Comparison of ENCODE assay signal across 11 mouse cellular contexts in genomic region chr4:155069191-155069590, GRCm38 (mm10). TPM values are rescaled to one million over a fixed set of nuclear protein-coding genes. Genes with fewer than 3 reads are reported as not detected.
A peak's percentile ranks its signal among the peaks of the same experiment; 100 is the strongest.
DNase-seq lines count a peak whose midpoint lies in the region; ATAC-seq and TF ChIP-seq lines count a peak whose summit lies in the region.
"Had no signal": no experiment of that assay in that cellular context is flagged by ENCODE, and none has a peak within 500 bp of the region (broad histone marks: within the 10 kb centered on the region; RNA-seq: fewer than 3 reads in every experiment).

No protein-coding gene starts in this region.

- H3K4me2 ChIP-seq in lung, embryonic 14.5 days = no peak overlapping the region
- H3K4me2 ChIP-seq: liver, embryonic 15.5 days had no signal

- no peak for DNase-seq in heart, adult 2 months
- no peak for DNase-seq in heart, postnatal 36 days
- peak; percentile 50 for DNase-seq in lung, embryonic 14.5 days
- no peak for DNase-seq in lung, postnatal 25 days (ENCODE audit: low spot score)
- peak; percentile 54 for DNase-seq in MEL (ENCODE audit: low read depth, low spot score)
- peak; percentile 69 for DNase-seq in cerebellum, postnatal 36 days
- DNase-seq in right cerebral cortex, postnatal 10 days (ENCODE audit: low spot score in 2 of 2) = no peak
- DNase-seq: adrenal gland, postnatal 25 days had no signal

- intact Hi-C loops in heart, adult 2 months (cut with DNase I) = no loop called here
- intact Hi-C loops in heart, postnatal 36 days (cut with DNase I) = loop anchor here (5.0 kb wide), 1 partner anchor 107 kb away; the partner anchor contains the start of genes Hes5 and Pank4

- peaks cover 11% of the 10 kb centered on the region for H3K4me1 ChIP-seq in heart, adult 2 months (ENCODE audit: control insufficient read depth, insufficient read depth, low read length)
- H3K4me1 ChIP-seq in lung, embryonic 14.5 days (ENCODE audit: insufficient read depth) = peaks cover 3% of the 10 kb centered on the region; the same call in 1 of the 2 replicates
- H3K4me1 ChIP-seq in MEL (ENCODE audit: control insufficient read depth in 1 of 2, insufficient read depth in 2 of 2, low read length in 2 of 2) = peaks cover 0 to 8% of the 10 kb centered on the region in 2 experiments; a peak in 1 of 4 replicates

- TF ChIP-seq EP300 in heart, adult 2 months (IDR thresholded peaks at IDR 0.05; ENCODE audit: insufficient read depth, low read depth, low read length) = 0 out of 2 replicates have a peak, but pooled peaks have one; percentile 22
- no peak for TF ChIP-seq EP300 in MEL (IDR thresholded peaks at IDR 0.05; ENCODE audit: low read depth in 1 of 2, low read length in 2 of 2)

- 83% methylated on average over 6 of the region's 6 CpGs for WGBS in heart, adult 2 months
- 79% methylated on average over 6 of the region's 6 CpGs for WGBS in lung, embryonic 14.5 days

- H3K36me3 ChIP-seq in heart, adult 2 months (ENCODE audit: control insufficient read depth, insufficient read depth, low read length) = no peaks in the 10 kb centered on the region
- peaks cover 59% of the 10 kb centered on the region for H3K36me3 ChIP-seq in lung, embryonic 14.5 days (ENCODE audit: insufficient read depth)
- peaks cover 2 to 7% of the 10 kb centered on the region in 2 experiments; a peak in 3 of 4 replicates for H3K36me3 ChIP-seq in MEL (ENCODE audit: control insufficient read depth in 1 of 2, insufficient read depth in 2 of 2, low read length in 2 of 2)

- TF ChIP-seq RAD21 in MEL (IDR thresholded peaks at IDR 0.05; ENCODE audit: low read depth, low read length) = peak; percentile 9

- no peak for ATAC-seq in lung, embryonic 14.5 days (ENCODE audit: insufficient read depth)
- no peak for ATAC-seq in erythroid progenitor cell, adult 5-6 weeks (replicated peaks; ENCODE audit: low FRiP score, poor library complexity, severe bottlenecking)
- ATAC-seq: inflammation-experienced regulatory T-cells, adult 6 months had no signal

- no peaks in the 10 kb centered on the region for H3K9me3 ChIP-seq in lung, embryonic 14.5 days (ENCODE audit: low read depth, low read length)
- no peaks in the 10 kb centered on the region for H3K9me3 ChIP-seq in MEL (replicated peaks; ENCODE audit: insufficient read depth, low read length)
- H3K9me3 ChIP-seq: liver, embryonic 15.5 days had no signal

- H3K27me3 ChIP-seq in heart, adult 2 months (ENCODE audit: control insufficient read depth, insufficient read depth, low read length) = no peaks in the 10 kb centered on the region
- no peaks in the 10 kb centered on the region for H3K27me3 ChIP-seq in lung, embryonic 14.5 days (ENCODE audit: insufficient read depth, low read length)
- H3K27me3 ChIP-seq in MEL (ENCODE audit: control insufficient read depth in 1 of 2, insufficient read depth in 2 of 2, low read length in 2 of 2) = no peaks in the 10 kb centered on the region
- H3K27me3 ChIP-seq: liver, embryonic 15.5 days had no signal

- no peak overlapping the region for H3K27ac ChIP-seq in heart, adult 2 months
- no peak overlapping the region for H3K27ac ChIP-seq in lung, embryonic 14.5 days (ENCODE audit: low read depth)
- H3K27ac ChIP-seq in MEL (ENCODE audit: control insufficient read depth, low read depth, low read length) = no peak overlapping the region
- H3K27ac ChIP-seq: liver, embryonic 15.5 days had no signal

- peak; percentile 39 for TF ChIP-seq CTCF in heart, adult 2 months (IDR thresholded peaks at IDR 0.05)
- TF ChIP-seq CTCF in lung, embryonic 14.5 days (IDR thresholded peaks at IDR 0.05; ENCODE audit: low read depth) = peak; percentile 52
- peak; percentile 34 to 59 (median 52) for TF ChIP-seq CTCF in MEL (IDR thresholded peaks at IDR 0.05 in 2 of 3, conservative IDR thresholded peaks at IDR 0.05 in 1 of 3; ENCODE audit: control insufficient read depth in 1 of 3, insufficient read depth in 1 of 3, low read depth in 2 of 3, low read length in 3 of 3, poor library complexity in 1 of 3, severe bottlenecking in 1 of 3)

- H3K4me3 ChIP-seq in heart, adult 2 months = no peak overlapping the region
- H3K4me3 ChIP-seq in lung, embryonic 14.5 days (ENCODE audit: low read depth, low read length) = no peak overlapping the region
- no peak overlapping the region for H3K4me3 ChIP-seq in MEL (ENCODE audit: control insufficient read depth in 1 of 2, insufficient read depth in 1 of 2, low read depth in 2 of 2, low read length in 2 of 2)
- H3K4me3 ChIP-seq: liver, embryonic 15.5 days had no signal

- H3K9ac ChIP-seq in heart, adult 2 months (ENCODE audit: low read depth, low read length) = no peak overlapping the region
- no peak overlapping the region for H3K9ac ChIP-seq in lung, embryonic 14.5 days
- H3K9ac ChIP-seq in MEL (ENCODE audit: control insufficient read depth, low read depth, low read length, poor library complexity, severe bottlenecking) = no peak overlapping the region
- H3K9ac ChIP-seq: liver, embryonic 15.5 days had no signal

- no peaks in the 10 kb centered on the region for H3K79me2 ChIP-seq in heart, adult 2 months (replicated peaks; ENCODE audit: control insufficient read depth, insufficient read depth, low read length)
- H3K79me2 ChIP-seq in MEL (ENCODE audit: control insufficient read depth, insufficient read depth, low read length, poor library complexity) = peaks cover 9% of the 10 kb centered on the region

- TF ChIP-seq POLR2A in heart, adult 2 months (IDR thresholded peaks at IDR 0.05; ENCODE audit: insufficient read depth, low read depth, low read length) = no peak
- TF ChIP-seq POLR2A in MEL (IDR thresholded peaks at IDR 0.05; ENCODE audit: control insufficient read depth in 1 of 2, insufficient read depth in 1 of 2, low read depth in 1 of 2, low read length in 2 of 2, poor library complexity in 1 of 2) = no peak

TF ChIP-seq in MEL, 35 proteins besides CTCF, POLR2A, EP300 and RAD21 (continues in another document):
- no peak for TF ChIP-seq ELF1 (IDR thresholded peaks at IDR 0.05; ENCODE audit: low read depth, low read length)
- no peak for TF ChIP-seq ZMIZ1 (IDR thresholded peaks at IDR 0.05; ENCODE audit: low read depth, low read length)
- TF ChIP-seq SMC3 (IDR thresholded peaks at IDR 0.05; ENCODE audit: low read depth, low read length) = peak; percentile 45
- no peak for TF ChIP-seq BHLHE40 (IDR thresholded peaks at IDR 0.05; ENCODE audit: borderline replicate concordance, low read depth, low read length)
- no peak for TF ChIP-seq RCOR1 (IDR thresholded peaks at IDR 0.05; ENCODE audit: low read depth, low read length)
- TF ChIP-seq ZC3H11A (IDR thresholded peaks at IDR 0.05; ENCODE audit: low read depth, low read length) = peak; percentile 10; the same call in 1 of the 2 replicates
- no peak for TF ChIP-seq ETS1 (IDR thresholded peaks at IDR 0.05; ENCODE audit: low read depth, low read length)
- no peak for TF ChIP-seq USF2 (IDR thresholded peaks at IDR 0.05; ENCODE audit: borderline replicate concordance in 1 of 2, insufficient read depth in 1 of 2, low read depth in 1 of 2, low read length in 2 of 2)
- no peak for TF ChIP-seq TBP (IDR thresholded peaks at IDR 0.05; ENCODE audit: low read depth, low read length)
- no peak for TF ChIP-seq GABPA (IDR thresholded peaks at IDR 0.05; ENCODE audit: low read depth, low read length)
- TF ChIP-seq SIN3A (IDR thresholded peaks at IDR 0.05; ENCODE audit: low read length) = no peak

RNA-seq across cellular contexts. Expression of gene Pex10, which starts 2.4 kb away (rescaled TPM):
- total RNA-seq in heart, adult 2 months (2021) = 10 to 100 TPM; 18.4 to 19.4 TPM
- 26.5 and 26.7 TPM in 2 replicates for polyA plus RNA-seq in heart, adult 2 months (2012; rRNA removed)
- total RNA-seq in heart, postnatal 36 days (2021) = 10 to 100 TPM; 19.4 to 23.1 TPM
- 7.0 and 9.4 TPM in 2 replicates for polyA plus RNA-seq in lung, embryonic 14.5 days (2014; fragmentation: Nextera tagmentation; extraction: Ambion mirVana)
- total RNA-seq in MEL (2012; rRNA removed) = 15.8 and 15.9 TPM in 2 replicates
- polyA plus RNA-seq in MEL (2012; ENCODE audit: insufficient read depth in 1 of 2, insufficient read length in 2 of 2, low read depth in 1 of 2, low replicate concordance in 2 of 2, missing spikeins in 1 of 2) = 10 to 100 TPM in 1 of 2 experiments, not detected in 1; 21.8 TPM
- total RNA-seq in erythroid progenitor cell, adult 5-6 weeks (2015; ENCODE audit: low replicate concordance) = 1.1 and 4.6 TPM in 2 replicates
- 0.91 and 4.5 TPM in 2 replicates for total RNA-seq in erythroid progenitor cell, adult 5-6 weeks (2017; ENCODE audit: low replicate concordance)

RNA-seq across cellular contexts. Expression of gene Plch2, which starts 12.6 kb away (rescaled TPM):
- not detected for total RNA-seq in heart, adult 2 months (2021)
- 0.06 and 1.1 TPM in 2 replicates for polyA plus RNA-seq in heart, adult 2 months (2012; rRNA removed)
- total RNA-seq in heart, postnatal 36 days (2021) = not detected
- 5.2 and 6.7 TPM in 2 replicates for polyA plus RNA-seq in lung, embryonic 14.5 days (2014; fragmentation: Nextera tagmentation; extraction: Ambion mirVana)
- total RNA-seq in MEL (2012; rRNA removed) = 0.62 and 0.85 TPM in 2 replicates
- 1 to 10 TPM in 1 of 2 experiments, not detected in 1; 1.1 TPM for polyA plus RNA-seq in MEL (2012; ENCODE audit: insufficient read depth in 1 of 2, insufficient read length in 2 of 2, low read depth in 1 of 2, low replicate concordance in 2 of 2, missing spikeins in 1 of 2)
- total RNA-seq in erythroid progenitor cell, adult 5-6 weeks (2015; ENCODE audit: low replicate concordance) = not detected in 2 replicates
- total RNA-seq in erythroid progenitor cell, adult 5-6 weeks (2017; ENCODE audit: low replicate concordance) = not detected in 2 replicates
- polyA plus RNA-seq: inflammation-experienced regulatory T-cells, adult 6 months; liver, embryonic 15.5 days had no signal

RNA-seq across cellular contexts. Expression of gene Rer1, which starts 17.0 kb away (rescaled TPM):
- total RNA-seq in heart, adult 2 months (2021) = 10 to 100 TPM; 67.6 to 74.7 TPM
- polyA plus RNA-seq in heart, adult 2 months (2012; rRNA removed) = 54.7 and 102 TPM in 2 replicates
- 10 to 100 TPM; 67.0 to 72.9 TPM for total RNA-seq in heart, postnatal 36 days (2021)
- polyA plus RNA-seq in lung, embryonic 14.5 days (2014; fragmentation: Nextera tagmentation; extraction: Ambion mirVana) = 160 and 177 TPM in 2 replicates
- 119 and 140 TPM in 2 replicates for total RNA-seq in MEL (2012; rRNA removed)
- polyA plus RNA-seq in MEL (2012; ENCODE audit: insufficient read depth in 1 of 2, insufficient read length in 2 of 2, low read depth in 1 of 2, low replicate concordance in 2 of 2, missing spikeins in 1 of 2) = 100 to 1,000 TPM; 114 to 379 TPM
- 43.6 and 74.2 TPM in 2 replicates for total RNA-seq in erythroid progenitor cell, adult 5-6 weeks (2015; ENCODE audit: low replicate concordance)
- 48.6 and 57.6 TPM in 2 replicates for total RNA-seq in erythroid progenitor cell, adult 5-6 weeks (2017; ENCODE audit: low replicate concordance)

RNA-seq across cellular contexts. Expression of gene Morn1, which starts 17.2 kb away (rescaled TPM):
- total RNA-seq in heart, adult 2 months (2021) = 1 to 10 TPM; 1.1 to 1.3 TPM
- polyA plus RNA-seq in heart, adult 2 months (2012; rRNA removed) = 2.5 and 2.6 TPM in 2 replicates
- total RNA-seq in heart, postnatal 36 days (2021) = 1 to 10 TPM in 1 of 2 experiments, under 1 TPM in 1; 0.89 to 1.7 TPM
- 5.2 TPM in 2 replicates for polyA plus RNA-seq in lung, embryonic 14.5 days (2014; fragmentation: Nextera tagmentation; extraction: Ambion mirVana)
- total RNA-seq in MEL (2012; rRNA removed) = 3.0 and 4.4 TPM in 2 replicates
- 1 to 10 TPM in 1 of 2 experiments, not detected in 1; 4.1 TPM for polyA plus RNA-seq in MEL (2012; ENCODE audit: insufficient read depth in 1 of 2, insufficient read length in 2 of 2, low read depth in 1 of 2, low replicate concordance in 2 of 2, missing spikeins in 1 of 2)
- 2.5 TPM in 1 of 2 replicates, not detected in the other for total RNA-seq in erythroid progenitor cell, adult 5-6 weeks (2015; ENCODE audit: low replicate concordance)
- total RNA-seq in erythroid progenitor cell, adult 5-6 weeks (2017; ENCODE audit: low replicate concordance) = 0.08 TPM in 1 of 2 replicates, not detected in the other

Comparison
In these comparisons a context has a peak if more than half of its experiments do, and no peak if none do; other contexts are left out.
1. DNase-seq: peak in lung, embryonic 14.5 days (single experiment), MEL (single experiment) and cerebellum, postnatal 36 days (2 of 2); none in heart, adult 2 months (0 of 2), heart, postnatal 36 days (0 of 2), lung, postnatal 25 days (single experiment) and right cerebral cortex, postnatal 10 days (0 of 2).
2. Peak in every context shown above with its lines, with median percentiles within 50 percentile points of each other: CTCF ChIP-seq.